Mouse (Mus musculus) left cerebral cortex, postnatal 36 days (tissue): Measurements from ENCODE around the gene Fam161b. TPM values are rescaled to one million over a fixed set of nuclear protein-coding genes. Genes with fewer than 3 reads are reported as not detected.

Experiments
- total RNA-seq, 2 experiments: library from RNA; stranded (reverse); gene quantifications; 2 replicates each; pipeline ENCODE4 v1.2.3; 2021

Fam161b gene
- total RNA-seq, 2 experiments from 2014 or later, result 11.7 to 13.2 TPM

Other genes starting within 250 kb of the Fam161b start
- gene Dnal1, start 247.5 kb downstream of the Fam161b start, total RNA-seq, result 100 to 1,000 TPM in 1 of 2 experiments, 10 to 100 TPM in 1; 86.7 to 102 TPM
- gene Pnma1, start 213.3 kb downstream of the Fam161b start, total RNA-seq, result 1 to 10 TPM; 3.6 to 6.0 TPM
- gene Elmsan1, start 143.0 kb downstream of the Fam161b start, total RNA-seq, result 10 to 100 TPM; 17.2 to 18.5 TPM
- gene Ptgr2, start 76.6 kb downstream of the Fam161b start, total RNA-seq, result 10 to 100 TPM; 34.5 to 39.6 TPM
- gene Zfp410, start 45.0 kb downstream of the Fam161b start, total RNA-seq, result 10 to 100 TPM; 30.7 to 39.5 TPM
- gene Coq6, start 176 bp downstream of the Fam161b start, total RNA-seq, result 10 to 100 TPM; 25.1 to 29.4 TPM
- gene Entpd5, start 47.2 kb upstream of the Fam161b start, total RNA-seq, result 10 to 100 TPM; 24.0 to 25.4 TPM
- gene Bbof1, start 47.2 kb upstream of the Fam161b start, total RNA-seq, result 1 to 10 TPM; 4.6 to 9.0 TPM
- 10 to 100 TPM; 11.4 to 13.3 TPM for gene Rnf113a2, start 55.4 kb upstream of the Fam161b start, total RNA-seq
- 10 to 100 TPM; 44.3 to 49.7 TPM for gene Aldh6a1, start 89.2 kb upstream of the Fam161b start, total RNA-seq
- 10 to 100 TPM; 21.3 to 24.6 TPM for gene Lin52, start 89.6 kb upstream of the Fam161b start, total RNA-seq
- under 1 TPM; 0.16 to 0.22 TPM for gene Vsx2, start 207.9 kb upstream of the Fam161b start, total RNA-seq